Mouse (Mus musculus): ENCODE measurements at regions not wholly inside any gene's neighbourhood (a gene's known extent, or its start where the extent isn't known, plus 50 kb on each side); places are given as distances from the start of the nearest gene placed in this dataset.

GRCm38 (mm10) chr15:63686954-63687562, 157.9 kb downstream of the Gsdmc2 start:
- no peak for TF ChIP-seq GATA1 (IDR thresholded peaks at IDR 0.05; ENCODE audit: low read length)

GRCm38 (mm10) chr15:63679984-63680925, 164.7 kb downstream of the Gsdmc2 start:
- no peak for TF ChIP-seq GATA1 (IDR thresholded peaks at IDR 0.05; ENCODE audit: low read length)

- TF ChIP-seq GATA1 (IDR thresholded peaks at IDR 0.05; ENCODE audit: low read length), result no peak
These were observed 166.1 kb downstream of the Gsdmc2 start for GRCm38 (mm10) chr15:63678921-63679320.

GRCm38 (mm10) chr15:63675491-63676036, 169.4 kb downstream of the Gsdmc2 start:
- no peak for TF ChIP-seq GATA1 (IDR thresholded peaks at IDR 0.05; ENCODE audit: low read length)

GRCm38 (mm10) chr15:63674404-63674803, 170.6 kb downstream of the Gsdmc2 start:
- TF ChIP-seq GATA1 (IDR thresholded peaks at IDR 0.05; ENCODE audit: low read length), result no peak

GRCm38 (mm10) chr15:63671081-63671480, 173.9 kb downstream of the Gsdmc2 start:
- no peak for TF ChIP-seq GATA1 (IDR thresholded peaks at IDR 0.05; ENCODE audit: low read length)

GRCm38 (mm10) chr15:63670561-63670960, 174.4 kb downstream of the Gsdmc2 start:
- no peak for TF ChIP-seq GATA1 (IDR thresholded peaks at IDR 0.05; ENCODE audit: low read length)

- no peak for TF ChIP-seq GATA1 (IDR thresholded peaks at IDR 0.05; ENCODE audit: low read length)
These were observed 177.4 kb downstream of the Gsdmc2 start for GRCm38 (mm10) chr15:63667536-63667935.

- no peak for TF ChIP-seq GATA1 (IDR thresholded peaks at IDR 0.05; ENCODE audit: low read length)
These were observed 179.5 kb downstream of the Gsdmc2 start for GRCm38 (mm10) chr15:63665517-63665916.

GRCm38 (mm10) chr15:63664877-63665276, 180.1 kb downstream of the Gsdmc2 start:
- TF ChIP-seq GATA1 (IDR thresholded peaks at IDR 0.05; ENCODE audit: low read length), result no peak

GRCm38 (mm10) chr15:63662183-63662582, 182.8 kb downstream of the Gsdmc2 start:
- TF ChIP-seq GATA1 (IDR thresholded peaks at IDR 0.05; ENCODE audit: low read length), result no peak

GRCm38 (mm10) chr15:63658031-63658521, 186.9 kb downstream of the Gsdmc2 start:
- no peak for TF ChIP-seq GATA1 (IDR thresholded peaks at IDR 0.05; ENCODE audit: low read length)

- no peak for TF ChIP-seq GATA1 (IDR thresholded peaks at IDR 0.05; ENCODE audit: low read length)
These were observed 192.6 kb downstream of the Gsdmc2 start for GRCm38 (mm10) chr15:63652216-63652961.

GRCm38 (mm10) chr15:63651120-63651519, 193.9 kb downstream of the Gsdmc2 start:
- TF ChIP-seq GATA1 (IDR thresholded peaks at IDR 0.05; ENCODE audit: low read length), result no peak
